Mouse (Mus musculus): Measurements from ENCODE around the gene Tbcd. TPM values are rescaled to one million over a fixed set of nuclear protein-coding genes. Genes with fewer than 3 reads are reported as not detected.

Tbcd gene
- total and polyA plus RNA-seq, 2 experiments from 2014 or later, result 57.1 to 102 TPM

- TF ChIP-seq CTCF (IDR thresholded peaks at IDR 0.05; ENCODE audit: low read depth), result no peak
- no peak overlapping the region for H3K4me3 ChIP-seq (ENCODE audit: low read length)
- WGBS, result 72% methylated on average over 4 of the region's 4 CpGs
- no peak overlapping the region for H3K9ac ChIP-seq (replicated peaks; ENCODE audit: low read length)
- no peak overlapping the region for H3K4me2 ChIP-seq (ENCODE audit: low read depth, low read length)
- no peaks in the 10 kb centered on the region for H3K4me1 ChIP-seq (ENCODE audit: insufficient read depth, low read length)
- ATAC-seq (no peak), DNase-seq (ENCODE audit: low spot score) (no peak)
- H3K9me3 ChIP-seq (ENCODE audit: low read length), result no peaks in the 10 kb centered on the region
- no peaks in the 10 kb centered on the region for H3K27me3 ChIP-seq (ENCODE audit: insufficient read depth, low read length)
- no peak overlapping the region for H3K27ac ChIP-seq
- H3K36me3 ChIP-seq (ENCODE audit: insufficient read depth, low read length), result peaks cover 29% of the 10 kb centered on the region; the same call in 1 of the 2 replicates
These were observed 50.5 kb downstream of the Tbcd start for GRCm38 (mm10) chr11:121502000-121502860.

DNA sequence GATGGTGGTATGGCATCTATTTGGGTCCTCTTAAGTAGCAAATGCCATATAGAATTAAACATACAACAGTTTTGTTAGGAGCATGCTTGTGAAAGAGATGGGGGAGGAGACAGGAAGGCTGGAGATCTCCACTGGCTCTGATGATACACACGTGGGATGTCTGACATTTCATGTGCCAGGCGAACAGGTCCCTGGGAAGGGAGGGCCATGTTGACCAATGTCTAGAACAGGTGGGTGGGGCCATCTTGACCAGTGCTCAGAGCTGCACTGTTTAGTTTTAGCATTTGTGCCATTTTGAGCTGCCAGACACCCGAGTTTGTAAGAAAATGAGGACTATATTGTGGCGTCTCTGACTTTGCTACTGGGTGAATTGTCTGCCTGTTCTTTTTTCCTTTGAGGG is 56.7 kb downstream of the Tbcd start:
- Histone ChIP-seq H3K9ac (replicated peaks; ENCODE audit: low read length) (no peak overlapping the region), H3K27me3 (ENCODE audit: insufficient read depth, low read length) (no peaks in the 10 kb centered on the region), H3K4me1 (ENCODE audit: insufficient read depth, low read length) (0 out of 2 replicates have a peak, but pooled peaks cover 8% of the 10 kb centered on the region), H3K27ac (no peak overlapping the region), H3K9me3 (ENCODE audit: low read length) (no peaks in the 10 kb centered on the region), H3K36me3 (ENCODE audit: insufficient read depth, low read length) (peaks cover 12% of the 10 kb centered on the region; the same call in 1 of the 2 replicates), H3K4me2 (ENCODE audit: low read depth, low read length) (no peak overlapping the region), H3K4me3 (ENCODE audit: low read length) (no peak overlapping the region)
- ATAC-seq (no peak), DNase-seq (ENCODE audit: low spot score) (no peak)
- 85% methylated on average over 4 of the region's 4 CpGs for WGBS
- TF ChIP-seq CTCF (IDR thresholded peaks at IDR 0.05; ENCODE audit: low read depth), result no peak

DNA sequence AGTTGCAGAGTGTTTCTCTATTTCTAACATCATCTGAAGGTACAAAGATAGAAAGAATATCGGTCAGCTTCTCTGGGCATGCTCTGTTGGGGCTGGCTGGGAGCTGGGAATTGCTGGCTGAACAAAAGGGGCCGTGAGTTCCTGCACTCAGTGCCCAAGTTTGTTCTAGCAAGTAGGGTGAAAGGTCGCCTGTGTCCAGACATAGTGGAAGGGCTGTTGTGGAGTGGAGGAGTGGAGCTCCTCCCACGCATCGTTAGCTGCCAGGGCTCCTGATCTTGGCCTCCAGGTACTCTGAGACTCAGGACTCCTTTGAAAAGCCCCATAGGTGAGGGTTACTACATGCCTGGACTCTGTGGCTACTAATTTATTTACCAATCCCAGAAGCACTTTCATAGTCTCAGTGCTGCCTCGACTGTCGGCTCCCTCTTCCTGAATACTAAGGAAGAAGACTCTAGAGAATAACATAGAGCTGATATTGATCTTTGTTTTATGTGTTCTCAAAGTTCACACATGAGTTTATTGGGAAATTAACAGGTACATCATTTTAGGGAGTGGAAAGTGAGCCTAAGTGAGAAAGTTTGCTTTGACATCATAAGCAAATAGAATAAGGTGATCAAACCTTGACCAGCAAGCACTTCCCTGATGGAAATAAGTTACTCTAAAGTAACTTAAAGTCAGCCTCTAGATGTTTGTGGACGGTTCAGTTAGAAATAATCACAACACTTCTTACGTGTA is 58.9 kb downstream of the Tbcd start:
- no peak overlapping the region for H3K27ac ChIP-seq
- no peaks in the 10 kb centered on the region for H3K9me3 ChIP-seq (ENCODE audit: low read length)
- H3K4me3 ChIP-seq (ENCODE audit: low read length), result no peak overlapping the region
- H3K9ac ChIP-seq (replicated peaks; ENCODE audit: low read length), result no peak overlapping the region
- WGBS, result 82% methylated on average over 9 of the region's 9 CpGs
- H3K4me1 ChIP-seq (ENCODE audit: insufficient read depth, low read length), result 0 out of 2 replicates have a peak, but pooled peaks cover 9% of the 10 kb centered on the region
- no peaks in the 10 kb centered on the region for H3K27me3 ChIP-seq (ENCODE audit: insufficient read depth, low read length)
- H3K4me2 ChIP-seq (ENCODE audit: low read depth, low read length), result no peak overlapping the region
- ATAC-seq, result no peak
- DNase-seq (ENCODE audit: low spot score), result no peak
- TF ChIP-seq CTCF (IDR thresholded peaks at IDR 0.05; ENCODE audit: low read depth), result no peak
- H3K36me3 ChIP-seq (ENCODE audit: insufficient read depth, low read length), result peaks cover 7% of the 10 kb centered on the region; the same call in 1 of the 2 replicates

DNA sequence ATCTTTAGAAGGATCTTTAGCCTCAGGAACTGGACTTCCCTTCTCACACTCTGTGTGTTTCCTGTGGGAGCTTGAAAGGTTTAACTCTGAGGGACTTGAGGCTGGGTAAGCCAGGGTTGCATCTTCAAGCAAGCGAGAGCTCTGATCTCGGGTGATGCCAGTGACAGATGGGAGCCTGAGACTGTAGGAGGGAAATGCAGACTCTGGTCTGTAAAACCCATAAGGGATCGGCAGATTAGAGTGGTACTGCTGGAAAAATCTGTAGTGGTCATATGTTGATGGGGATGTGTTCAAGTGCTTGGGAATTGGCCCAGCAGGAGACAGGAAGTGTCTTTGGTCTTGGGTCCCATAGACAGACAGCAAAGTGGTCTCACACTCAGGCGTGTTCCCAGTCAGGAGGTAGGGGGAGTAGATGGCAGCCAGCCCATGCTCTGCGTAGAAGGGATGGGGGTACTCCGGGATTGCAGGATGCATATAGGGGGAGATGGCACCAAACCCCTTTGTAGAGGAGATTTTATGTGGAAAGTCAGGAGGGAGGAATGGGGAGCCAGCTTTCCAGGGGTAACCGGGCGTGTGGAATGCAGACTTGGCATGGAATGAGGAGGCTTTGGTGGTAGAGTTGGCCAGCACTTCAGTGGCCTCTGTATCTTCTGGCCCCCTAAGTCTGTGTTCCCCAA is 61.3 kb downstream of the Tbcd start:
- Histone ChIP-seq H3K27me3 (ENCODE audit: insufficient read depth, low read length) (no peaks in the 10 kb centered on the region), H3K4me2 (ENCODE audit: low read depth, low read length) (no peak overlapping the region), H3K36me3 (ENCODE audit: insufficient read depth, low read length) (no peaks in the 10 kb centered on the region), H3K9ac (replicated peaks; ENCODE audit: low read length) (no peak overlapping the region), H3K4me1 (ENCODE audit: insufficient read depth, low read length) (0 out of 2 replicates have a peak, but pooled peaks cover 9% of the 10 kb centered on the region), H3K27ac (peak overlapping the region; percentile 11; the same call in 1 of the 2 replicates), H3K4me3 (ENCODE audit: low read length) (no peak overlapping the region), H3K9me3 (ENCODE audit: low read length) (no peaks in the 10 kb centered on the region)
- DNase-seq (ENCODE audit: low spot score) (peak; percentile 36), ATAC-seq (no peak)
- no peak for TF ChIP-seq CTCF (IDR thresholded peaks at IDR 0.05; ENCODE audit: low read depth)
- WGBS, result 46% methylated on average over 8 of the region's 8 CpGs

- no peak overlapping the region for H3K4me3 ChIP-seq (ENCODE audit: low read length)
- H3K9me3 ChIP-seq (ENCODE audit: low read length), result no peaks in the 10 kb centered on the region
- H3K36me3 ChIP-seq (ENCODE audit: insufficient read depth, low read length), result no peaks in the 10 kb centered on the region
- 78% methylated on average over 9 of the region's 9 CpGs for WGBS
- TF ChIP-seq CTCF (IDR thresholded peaks at IDR 0.05; ENCODE audit: low read depth), result no peak
- H3K4me1 ChIP-seq (ENCODE audit: insufficient read depth, low read length), result 0 out of 2 replicates have a peak, but pooled peaks cover 9% of the 10 kb centered on the region
- DNase-seq (ENCODE audit: low spot score), result no peak
- no peaks in the 10 kb centered on the region for H3K27me3 ChIP-seq (ENCODE audit: insufficient read depth, low read length)
- H3K4me2 ChIP-seq (ENCODE audit: low read depth, low read length), result no peak overlapping the region
- H3K9ac ChIP-seq (replicated peaks; ENCODE audit: low read length), result no peak overlapping the region
- H3K27ac ChIP-seq, result no peak overlapping the region
- no peak for ATAC-seq
These were observed 64.2 kb downstream of the Tbcd start for GRCm38 (mm10) chr11:121515996-121516395.

DNA sequence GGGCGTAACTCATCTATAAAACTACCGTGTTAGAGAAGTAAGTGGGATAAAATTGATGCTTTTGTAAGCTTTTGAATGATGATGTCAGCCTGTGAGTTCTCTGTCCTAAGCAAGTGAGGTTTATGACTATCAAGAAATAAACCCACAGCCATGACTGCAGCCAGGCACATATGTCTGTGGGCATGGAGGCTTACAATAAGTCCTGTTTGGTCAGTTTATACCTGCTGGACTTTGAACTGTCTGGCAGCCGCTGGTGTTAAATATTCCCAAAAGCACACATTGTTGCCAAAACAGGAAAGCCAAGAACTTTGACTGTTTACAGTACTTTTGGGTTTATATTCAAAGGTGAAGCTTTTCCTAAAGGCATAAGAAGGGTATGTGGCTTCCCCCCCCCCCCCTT is 65.2 kb downstream of the Tbcd start:
- WGBS, result 76% methylated on average over 3 of the region's 3 CpGs
- no peaks in the 10 kb centered on the region for H3K27me3 ChIP-seq (ENCODE audit: insufficient read depth, low read length)
- no peak overlapping the region for H3K4me2 ChIP-seq (ENCODE audit: low read depth, low read length)
- no peak for TF ChIP-seq CTCF (IDR thresholded peaks at IDR 0.05; ENCODE audit: low read depth)
- H3K9ac ChIP-seq (replicated peaks; ENCODE audit: low read length), result no peak overlapping the region
- H3K4me3 ChIP-seq (ENCODE audit: low read length), result no peak overlapping the region
- H3K4me1 ChIP-seq (ENCODE audit: insufficient read depth, low read length), result 0 out of 2 replicates have a peak, but pooled peaks cover 9% of the 10 kb centered on the region
- no peaks in the 10 kb centered on the region for H3K36me3 ChIP-seq (ENCODE audit: insufficient read depth, low read length)
- H3K27ac ChIP-seq, result no peak overlapping the region
- DNase-seq (ENCODE audit: low spot score) (no peak), ATAC-seq (no peak)
- no peaks in the 10 kb centered on the region for H3K9me3 ChIP-seq (ENCODE audit: low read length)

Data from hindbrain, postnatal 0 days (tissue).